ENCODE assay signal across 31 mouse cellular contexts in the genomic region with DNA sequence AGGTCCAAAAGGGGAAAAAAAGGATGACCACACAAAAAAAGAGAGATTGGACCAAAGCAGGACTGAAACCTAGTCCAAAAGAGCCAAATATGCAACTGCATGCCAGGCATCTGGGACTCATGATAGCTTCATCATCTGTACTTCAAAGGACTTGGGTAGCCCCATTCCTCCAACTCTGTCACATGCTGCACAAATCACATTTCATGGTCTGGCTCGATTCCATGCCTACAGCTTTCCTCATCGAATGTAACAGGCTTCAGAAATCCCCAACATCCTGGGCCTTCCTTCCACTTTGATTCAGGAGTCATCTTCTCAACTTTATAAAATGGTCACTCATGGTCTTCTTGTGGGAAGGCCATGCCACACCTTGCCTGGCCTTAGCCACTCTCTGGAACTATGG.
"Had no signal": no experiment of that assay in that cellular context is flagged by ENCODE, and none has a peak within 500 bp of the region (broad histone marks: within the 10 kb centered on the region; RNA-seq: fewer than 3 reads in every experiment).

No protein-coding gene starts in this region.

- H3K27ac ChIP-seq: limb, embryonic 10.5 days; limb, embryonic 12.5 days; limb, embryonic 13.5 days; limb, embryonic 15.5 days; liver, embryonic 12.5 days; liver, embryonic 13.5 days; liver, embryonic 14.5 days; liver, embryonic 15.5 days; lung, embryonic 15.5 days; macrophage; midbrain, embryonic 10.5 days; midbrain, embryonic 12.5 days; midbrain, embryonic 13.5 days; midbrain, embryonic 15.5 days; neural tube, embryonic 12.5 days; neural tube, embryonic 13.5 days had no signal

- H3K4me1 ChIP-seq: limb, embryonic 12.5 days; liver, embryonic 12.5 days; liver, embryonic 13.5 days; liver, embryonic 15.5 days; midbrain, embryonic 10.5 days; midbrain, embryonic 12.5 days; midbrain, embryonic 13.5 days; midbrain, embryonic 15.5 days had no signal

- ATAC-seq: liver, embryonic 12.5 days; liver, postnatal 0 days; lung, postnatal 0 days; midbrain, embryonic 13.5 days; midbrain, embryonic 15.5 days; midbrain, embryonic 16.5 days had no signal

- H3K4me2 ChIP-seq: limb, embryonic 12.5 days; limb, embryonic 13.5 days; limb, embryonic 15.5 days; liver, embryonic 11.5 days; liver, embryonic 12.5 days; liver, embryonic 13.5 days; liver, embryonic 15.5 days; lung, embryonic 14.5 days; lung, embryonic 15.5 days; midbrain, embryonic 11.5 days; midbrain, embryonic 12.5 days; midbrain, embryonic 13.5 days; midbrain, embryonic 15.5 days; neural tube, embryonic 12.5 days; neural tube, embryonic 13.5 days had no signal

- H3K9me3 ChIP-seq: limb, embryonic 10.5 days; limb, embryonic 12.5 days; limb, embryonic 13.5 days; limb, embryonic 15.5 days; liver, embryonic 12.5 days; liver, embryonic 13.5 days; liver, embryonic 15.5 days; lung, embryonic 15.5 days; midbrain, embryonic 10.5 days; midbrain, embryonic 12.5 days; midbrain, embryonic 13.5 days; midbrain, embryonic 15.5 days; neural tube, embryonic 12.5 days; neural tube, embryonic 13.5 days had no signal

- DNase-seq: left cerebral cortex, postnatal 4 days; liver; liver, embryonic 13.5 days; liver, postnatal 0 days; lung, adult 18-20 months; lung, adult 2 months; lung, embryonic 14.5 days; lung, postnatal 14 days; lung, postnatal 36 days; lung, postnatal 4 days; midbrain, embryonic 14.5 days had no signal

- H3K9ac ChIP-seq: limb, embryonic 12.5 days; limb, embryonic 13.5 days; limb, embryonic 15.5 days; liver, embryonic 12.5 days; liver, embryonic 13.5 days; liver, embryonic 14.5 days; liver, embryonic 15.5 days; liver, postnatal 0 days; lung, embryonic 14.5 days; lung, embryonic 15.5 days; midbrain, embryonic 12.5 days; midbrain, embryonic 13.5 days; midbrain, embryonic 15.5 days; neural tube, embryonic 12.5 days; neural tube, embryonic 13.5 days had no signal

- H3K4me3 ChIP-seq: limb, embryonic 10.5 days; limb, embryonic 12.5 days; limb, embryonic 13.5 days; limb, embryonic 15.5 days; liver, embryonic 12.5 days; liver, embryonic 13.5 days; liver, embryonic 15.5 days; lung, embryonic 15.5 days; megakaryocyte, embryonic 14.5 days; midbrain, embryonic 10.5 days; midbrain, embryonic 12.5 days; midbrain, embryonic 13.5 days; midbrain, embryonic 15.5 days; neural tube, embryonic 12.5 days; neural tube, embryonic 13.5 days had no signal

- H3K27me3 ChIP-seq: limb, embryonic 12.5 days; limb, embryonic 13.5 days; limb, embryonic 15.5 days; liver, embryonic 12.5 days; liver, embryonic 13.5 days; liver, embryonic 15.5 days; lung, embryonic 15.5 days; midbrain, embryonic 12.5 days; midbrain, embryonic 13.5 days; midbrain, embryonic 15.5 days; neural tube, embryonic 12.5 days; neural tube, embryonic 13.5 days had no signal

- H3K36me3 ChIP-seq: limb, embryonic 10.5 days; limb, embryonic 12.5 days; limb, embryonic 13.5 days; limb, embryonic 15.5 days; liver, embryonic 12.5 days; liver, embryonic 13.5 days; liver, embryonic 15.5 days; lung, embryonic 15.5 days; midbrain, embryonic 10.5 days; midbrain, embryonic 12.5 days; midbrain, embryonic 13.5 days; midbrain, embryonic 15.5 days; neural tube, embryonic 12.5 days; neural tube, embryonic 13.5 days had no signal
